Mouse (Mus musculus) ovary, postnatal 36 days (tissue): ENCODE results near the gene Gm30083.
A peak's percentile ranks its signal among the peaks of the same experiment; 100 is the strongest.

ENCODE experiments used
- DNase-seq: peaks from one replicate; pipeline ENCODE4 v3.0.0; 2022; ENCODE audit warnings: low spot score, mixed read lengths

The Gm30083 gene

DNA sequence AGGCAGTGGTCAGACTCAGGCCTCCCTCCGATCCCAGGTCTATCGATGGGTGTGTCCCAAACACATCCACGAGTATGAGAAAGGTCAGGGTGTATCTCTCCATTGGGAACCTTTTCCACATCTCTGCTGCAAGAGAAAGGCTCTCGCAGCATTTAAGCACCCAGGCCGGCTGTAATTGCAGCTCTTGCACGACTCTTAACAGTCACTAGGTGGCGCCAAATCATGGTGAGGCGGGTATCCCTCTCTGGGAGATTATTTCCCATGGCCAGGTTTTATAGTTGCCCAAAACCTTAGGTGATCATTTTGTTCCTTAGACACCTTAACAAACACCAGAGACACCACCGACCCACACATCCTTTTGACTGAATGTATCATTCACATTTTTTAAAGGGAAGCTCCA lies 55.6 kb downstream of the Gm30083 start:
- DNase-seq = no peak

- DNase-seq = no peak
Observed at GRCm38 (mm10) chr14:33958841-33959240, 56.1 kb downstream of the Gm30083 start.

- no peak for DNase-seq
Observed at GRCm38 (mm10) chr14:33958186-33958585, 56.8 kb downstream of the Gm30083 start.

DNA sequence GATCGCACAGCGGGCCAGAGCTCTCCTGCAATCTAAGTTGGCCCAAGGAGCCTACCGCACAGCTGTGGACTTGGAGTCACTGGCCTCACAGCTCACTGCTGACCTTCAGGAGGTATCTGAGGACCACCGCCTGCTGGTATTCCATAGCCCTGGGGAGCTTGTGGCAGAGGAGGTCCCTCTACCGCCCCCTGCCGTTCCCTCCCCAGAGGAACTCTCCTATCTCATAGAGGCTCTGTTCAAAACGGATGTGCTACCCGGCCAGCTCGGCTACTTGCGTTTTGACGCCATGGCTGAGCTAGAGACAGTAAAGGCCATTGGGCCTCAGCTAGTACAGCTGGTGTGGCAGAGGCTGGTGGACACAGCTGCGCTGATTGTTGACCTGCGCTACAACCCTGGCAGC lies 58.9 kb downstream of the Gm30083 start:
- DNase-seq = no peak

- no peak for DNase-seq
Observed at GRCm38 (mm10) chr14:33953761-33954160, 61.2 kb downstream of the Gm30083 start, which contains the start of gene Rbp3. Gene Rbp3 (plus strand): TSS chr14:33954003.

DNA sequence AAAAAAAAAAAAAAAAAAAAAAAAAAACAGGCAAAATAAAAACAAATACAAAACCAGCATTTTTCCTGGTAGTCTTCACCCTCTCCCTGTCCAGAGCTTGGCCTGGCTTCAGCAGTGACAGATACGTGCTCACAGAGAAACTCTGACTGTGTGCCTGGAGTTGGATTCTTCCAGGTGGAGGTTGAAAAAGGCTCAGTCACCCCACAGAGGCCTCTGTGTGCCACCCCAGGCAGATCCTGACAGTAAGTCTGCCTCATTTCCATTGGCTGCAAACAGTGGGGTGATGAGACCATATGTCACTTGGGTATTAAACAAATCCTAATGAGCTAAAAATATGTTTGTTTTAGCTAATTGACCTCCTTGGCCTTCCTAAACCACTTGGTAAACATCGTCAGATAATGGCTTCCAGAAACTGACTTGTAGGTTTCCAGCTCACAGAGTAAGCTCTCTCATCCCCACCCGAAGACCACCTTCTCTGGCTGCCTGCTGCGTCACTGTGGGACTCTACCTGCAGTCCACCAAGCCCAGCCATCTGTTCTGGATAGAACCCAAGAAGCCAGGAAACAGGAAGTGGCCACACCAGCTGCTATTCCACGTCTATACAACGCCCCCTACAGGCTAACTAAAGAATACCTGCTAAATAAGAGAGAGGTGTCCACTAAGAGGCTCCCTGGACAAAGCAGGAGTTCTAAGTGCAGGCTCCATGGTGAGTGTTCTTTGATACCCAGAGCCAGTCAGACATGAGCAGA lies 62.6 kb downstream of the Gm30083 start:
- DNase-seq = no peak

GRCm38 (mm10) chr14:33946125-33946524 lies 68.9 kb downstream of the Gm30083 start:
- no peak for DNase-seq

- no peak for DNase-seq
Observed at GRCm38 (mm10) chr14:33942222-33942621, 72.8 kb downstream of the Gm30083 start.

- no peak for DNase-seq
Observed at GRCm38 (mm10) chr14:33940739-33941138, 74.2 kb downstream of the Gm30083 start, which contains the start of gene Gdf2. Gene Gdf2 (plus strand): TSS chr14:33941039.

DNA sequence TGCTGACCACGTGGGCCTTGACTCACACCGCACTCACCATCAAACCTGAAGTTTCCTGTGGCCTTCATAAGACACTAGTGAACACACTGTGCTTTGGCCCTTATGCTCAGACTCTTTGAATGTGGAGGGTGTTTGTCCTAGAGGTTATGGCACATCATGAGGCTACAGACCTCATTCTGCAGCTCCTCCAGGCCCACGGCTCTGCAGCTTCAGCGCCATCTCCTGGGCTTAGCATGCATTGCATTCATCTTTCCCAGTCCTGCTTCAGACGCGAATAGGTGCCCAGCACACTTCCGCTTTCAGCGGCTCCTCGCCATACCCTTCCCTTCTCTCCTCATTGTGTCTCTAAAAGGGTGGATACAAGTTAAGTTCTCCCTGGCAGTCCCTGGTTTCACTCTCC lies 75.9 kb downstream of the Gm30083 start:
- peak; percentile 65 for DNase-seq
